Mouse (Mus musculus) B cell, adult 67 days (primary cell): ENCODE measurements around the gene Olfr1094. TPM values are rescaled to one million over a fixed set of nuclear protein-coding genes. Genes with fewer than 3 reads are reported as not detected.

Experiments used
- total RNA-seq, 2 experiments: library from RNA; stranded (reverse); gene quantifications; 4 replicates each; pipeline ENCODE4 v1.2.4; 2023

Olfr1094 gene
- not detected for total RNA-seq

DNA sequence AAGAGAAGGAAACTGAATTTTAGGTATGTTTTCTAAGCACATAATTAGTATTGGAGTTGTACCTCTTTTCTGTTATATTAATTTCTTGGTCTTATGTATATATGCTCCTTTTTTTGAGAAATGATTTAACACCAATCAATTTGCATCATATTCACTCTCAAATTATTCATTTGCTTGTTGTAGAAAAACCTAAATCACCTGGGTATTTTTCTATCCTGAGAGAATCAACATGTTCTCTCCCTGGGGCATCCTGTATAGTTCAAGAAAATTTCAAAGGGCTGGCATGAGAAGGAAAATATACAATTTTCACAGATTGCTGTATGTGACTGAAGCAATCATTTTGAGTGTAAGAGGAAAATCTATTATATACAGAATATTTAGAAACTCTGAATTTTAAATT, at the start of gene Olfr1094:
Gene Olfr1094, plus strand, starts transcription at position 301 of the 400 bp plus-strand sequence.

DNA sequence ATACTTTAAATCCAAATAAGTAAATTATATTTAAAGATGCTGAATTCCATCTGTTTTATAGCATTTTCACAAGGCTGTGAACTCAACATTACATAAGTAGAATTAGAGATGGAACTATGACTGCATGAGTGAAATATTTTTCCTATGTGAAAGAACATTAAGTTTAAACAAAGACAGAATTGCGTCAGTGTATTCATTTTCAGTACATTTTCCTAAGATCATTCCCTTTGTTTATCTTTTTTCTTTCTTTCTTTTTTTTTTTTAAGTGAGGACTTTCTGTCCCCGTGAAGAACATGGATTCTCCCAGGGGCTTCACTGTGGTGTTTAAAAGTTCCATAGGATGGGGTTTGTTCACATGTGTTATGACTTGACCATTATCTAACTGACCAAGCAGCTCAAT, 42.3 kb upstream of the Olfr1094 start, which contains the start of gene Olfr1093:
Gene Olfr1093, plus strand, starts transcription at position 301 of the 400 bp plus-strand sequence.

DNA sequence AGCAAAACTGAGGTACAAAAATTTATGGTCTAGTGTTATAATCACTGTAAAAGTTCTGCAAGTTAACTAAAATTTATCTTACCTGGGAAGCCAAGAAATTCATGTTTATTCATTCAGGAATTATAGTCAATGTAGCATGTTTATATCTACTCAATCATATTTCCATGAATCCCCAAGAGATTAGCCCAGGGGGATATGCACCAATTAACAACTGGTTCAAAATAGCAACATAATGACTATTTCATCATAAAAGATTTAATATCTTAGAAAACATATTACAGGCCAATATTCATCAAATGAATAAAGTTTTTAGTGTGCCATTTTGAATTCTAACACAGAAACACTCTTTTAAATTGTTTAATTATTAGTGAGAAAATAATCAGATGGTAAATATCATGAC, 14.5 kb upstream of the Olfr1094 start, which contains the start of gene Olfr141:
Gene Olfr141, minus strand, starts transcription at position 101 of the 400 bp plus-strand sequence.

DNA sequence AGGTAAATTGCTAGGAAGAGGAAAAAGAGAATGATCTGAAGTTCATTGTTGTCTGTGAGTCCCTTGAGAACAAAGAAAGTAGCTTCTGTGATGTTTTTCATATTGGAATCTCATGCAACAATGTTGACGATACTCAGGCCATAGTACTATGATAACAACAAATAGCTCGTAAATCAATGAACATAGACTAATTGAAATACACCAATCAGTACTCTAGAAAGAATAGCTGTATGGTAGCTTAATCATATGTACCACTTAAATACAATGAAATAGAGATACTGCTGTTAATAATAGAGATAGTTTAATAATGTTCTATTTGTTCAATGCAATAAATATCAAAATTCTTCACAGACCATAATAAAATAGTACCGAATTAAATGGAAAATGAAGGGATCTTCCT, 27.1 kb downstream of the Olfr1094 start, which contains the start of gene Olfr1095:
Gene Olfr1095, minus strand, starts transcription at position 101 of the 400 bp plus-strand sequence.

DNA sequence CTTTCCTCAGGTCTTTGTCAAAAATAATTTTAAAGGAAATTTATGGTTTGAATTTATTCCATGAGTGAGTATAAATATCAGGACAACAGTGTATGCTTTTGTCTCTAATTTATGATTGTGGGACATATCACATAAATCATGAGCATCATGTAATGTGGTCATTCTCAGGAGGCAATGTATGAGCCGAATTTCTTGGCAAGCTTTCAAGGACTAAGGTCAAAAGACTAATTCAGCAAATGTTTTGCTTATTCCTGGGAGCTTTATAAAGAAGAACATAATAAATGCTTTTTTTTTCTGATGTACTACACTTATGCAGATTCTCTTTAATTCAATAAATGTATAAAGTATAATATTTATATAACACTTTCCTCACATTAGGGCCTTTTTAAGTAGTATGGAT, 50.2 kb downstream of the Olfr1094 start, which contains the start of gene Gm13723:
Gene Gm13723, minus strand, starts transcription at position 101 of the 400 bp plus-strand sequence.

Other genes with a start within 250 kb of the Olfr1094 start
- gene Olfr1082, start 225.7 kb upstream of the Olfr1094 start, total RNA-seq: not detected
- gene Olfr1084, start 184.9 kb upstream of the Olfr1094 start, total RNA-seq: not detected
- not detected for gene Olfr1085, start 162.6 kb upstream of the Olfr1094 start, total RNA-seq
- not detected for gene Olfr1086, start 144.6 kb upstream of the Olfr1094 start, total RNA-seq
- not detected for gene Olfr1087, start 126.3 kb upstream of the Olfr1094 start, total RNA-seq
- gene Olfr1089, start 91.0 kb upstream of the Olfr1094 start, total RNA-seq: not detected
- not detected for gene Olfr1090, start 65.7 kb upstream of the Olfr1094 start, total RNA-seq
- not detected for gene Olfr1093, start 42.2 kb upstream of the Olfr1094 start, total RNA-seq
- gene Olfr141, start 14.6 kb upstream of the Olfr1094 start, total RNA-seq: not detected
- not detected for gene Olfr1095, start 27.0 kb downstream of the Olfr1094 start, total RNA-seq
- not detected for gene Gm13723, start 50.1 kb downstream of the Olfr1094 start, total RNA-seq
- gene Olfr1097, start 67.6 kb downstream of the Olfr1094 start, total RNA-seq: not detected
- gene Olfr1098, start 99.9 kb downstream of the Olfr1094 start, total RNA-seq: not detected
- not detected for gene Olfr1099, start 136.0 kb downstream of the Olfr1094 start, total RNA-seq
- not detected for gene Olfr1100, start 155.3 kb downstream of the Olfr1094 start, total RNA-seq
- not detected for gene Olfr1101, start 166.6 kb downstream of the Olfr1094 start, total RNA-seq
- gene Olfr1102, start 173.7 kb downstream of the Olfr1094 start, total RNA-seq: not detected
- gene Olfr1104, start 202.4 kb downstream of the Olfr1094 start, total RNA-seq: not detected
- not detected for gene Olfr1105, start 211.9 kb downstream of the Olfr1094 start, total RNA-seq
- gene Olfr1106, start 227.6 kb downstream of the Olfr1094 start, total RNA-seq: not detected